Mouse (Mus musculus) bone marrow, adult 2 months (tissue): ENCODE data around the gene Gfer.

Source experiments
- CTCF ChIP-seq: fragments of 200-500 bp; IDR thresholded peaks from 2 replicates; pipeline ENCODE4 v1.5.1; 2011; ENCODE audit warnings: low read length, control low read depth; ENCODE audit not compliant: control insufficient read depth, insufficient read depth
- POLR2A ChIP-seq: fragments of 200-500 bp; IDR thresholded peaks from 2 replicates; pipeline ENCODE4 v1.6.1; 2011; ENCODE audit warnings: low read depth, mild to moderate bottlenecking, control low read depth, low read length, borderline replicate concordance; ENCODE audit not compliant: control insufficient read depth

DNA sequence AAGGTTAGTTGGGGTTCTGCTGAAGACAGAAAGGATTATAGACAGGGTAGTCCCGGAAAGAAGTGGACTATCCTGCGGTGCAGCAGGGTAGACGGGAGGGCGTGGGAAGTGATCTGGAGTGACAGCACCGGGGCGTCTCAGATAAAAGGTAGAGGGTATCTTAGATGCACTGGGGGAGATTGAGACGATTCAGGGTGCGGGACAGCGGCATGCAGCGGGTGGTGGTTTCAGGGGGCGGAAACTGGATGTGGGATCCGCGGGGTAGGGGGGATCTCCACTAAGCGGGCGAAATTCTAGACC lies 27.9 kb upstream of the Gfer start:
- TF ChIP-seq CTCF: no peak
- TF ChIP-seq POLR2A: no peak
